Comparison of ENCODE assay signal across 8 mouse cellular contexts in genomic region chr13:99055609-99056321, GRCm38 (mm10).
DNase-seq lines count a peak whose midpoint lies in the region; ATAC-seq and TF ChIP-seq lines count a peak whose summit lies in the region.

No protein-coding gene starts in this region.

- H3K27me3 ChIP-seq in forebrain, postnatal 0 days (ENCODE audit: insufficient read depth, low read length), result no peaks in the 10 kb centered on the region
- no peaks in the 10 kb centered on the region for H3K27me3 ChIP-seq in forebrain, embryonic 10.5 days (ENCODE audit: poor library complexity, severe bottlenecking)
- no peaks in the 10 kb centered on the region for H3K27me3 ChIP-seq in stomach, embryonic 16.5 days (ENCODE audit: control insufficient read depth, insufficient read depth, low read length)

- 45% methylated on average over 11 of the region's 11 CpGs for whole genome bisulfite sequencing in forebrain, postnatal 0 days
- 69% methylated on average over 11 of the region's 11 CpGs for WGBS in forebrain, embryonic 10.5 days
- 29% methylated on average over 11 of the region's 11 CpGs for WGBS in stomach, embryonic 16.5 days

- H3K4me2 ChIP-seq in forebrain, postnatal 0 days (ENCODE audit: low read depth), result no peak overlapping the region
- no peak overlapping the region for H3K4me2 ChIP-seq in stomach, embryonic 16.5 days (ENCODE audit: low read depth, low read length)

- no peak overlapping the region for H3K9ac ChIP-seq in forebrain, postnatal 0 days
- 0 out of 2 replicates have a peak overlapping the region, but pooled peaks have one; percentile 31 for H3K9ac ChIP-seq in stomach, embryonic 16.5 days (ENCODE audit: low read length)

- H3K4me1 ChIP-seq in forebrain, postnatal 0 days (ENCODE audit: insufficient read depth), result no peaks in the 10 kb centered on the region
- H3K4me1 ChIP-seq in forebrain, embryonic 10.5 days, result peaks cover 7% of the 10 kb centered on the region; the same call in 1 of the 2 replicates
- peaks cover 22% of the 10 kb centered on the region for H3K4me1 ChIP-seq in stomach, embryonic 16.5 days (ENCODE audit: control insufficient read depth, insufficient read depth, low read length)

- intact Hi-C loops in left cerebral cortex, adult 2 months (cut with DNase I), result loop anchor here (1.0 to 10.0 kb wide), 2 partner anchors 91 to 131 kb away; partner anchors contain the start of gene Tnpo1

- DNase-seq in forebrain, postnatal 0 days, result peak; percentile 16
- no peak for DNase-seq in forebrain, embryonic 10.5 days (ENCODE audit: extremely low spot score, low spot score)
- peak; percentile 62 for DNase-seq in 3T3-L1 (ENCODE audit: low read depth, low spot score)
- peak; percentile 28 for DNase-seq in forelimb bud, embryonic 11.5 days (ENCODE audit: low read depth, low spot score)
- DNase-seq in left cerebral cortex, adult 2 months (ENCODE audit: extremely low spot score in 1 of 2, low spot score in 2 of 2), result peak; percentile 44 to 49
- no peak for DNase-seq in ovary, adult 18-20 months (ENCODE audit: low spot score)
- no peak for DNase-seq in kidney, adult 11 months

- H3K27ac ChIP-seq in forebrain, postnatal 0 days (ENCODE audit: low read depth, low read length), result no peak overlapping the region
- no peak overlapping the region for H3K27ac ChIP-seq in forebrain, embryonic 10.5 days
- peak overlapping the region; percentile 87 for H3K27ac ChIP-seq in left cerebral cortex, adult 2 months
- H3K27ac ChIP-seq in stomach, embryonic 16.5 days (ENCODE audit: low read length), result peak overlapping the region; percentile 73

- peak; percentile 85 for ATAC-seq in forebrain, postnatal 0 days
- peak; percentile 59 for ATAC-seq in stomach, embryonic 16.5 days (ENCODE audit: insufficient read depth, low FRiP score)

- no peaks in the 10 kb centered on the region for H3K36me3 ChIP-seq in forebrain, postnatal 0 days (ENCODE audit: insufficient read depth)
- no peaks in the 10 kb centered on the region for H3K36me3 ChIP-seq in forebrain, embryonic 10.5 days (replicated peaks)
- no peaks in the 10 kb centered on the region for H3K36me3 ChIP-seq in stomach, embryonic 16.5 days (ENCODE audit: control insufficient read depth, insufficient read depth, low read length)

- no peak overlapping the region for H3K4me3 ChIP-seq in forebrain, postnatal 0 days (ENCODE audit: low read depth, low read length)
- no peak overlapping the region for H3K4me3 ChIP-seq in forebrain, embryonic 10.5 days
- peak overlapping the region; percentile 13; the same call in 1 of the 2 replicates for H3K4me3 ChIP-seq in left cerebral cortex, adult 2 months
- H3K4me3 ChIP-seq in stomach, embryonic 16.5 days (replicated peaks; ENCODE audit: low read length), result no peak overlapping the region

- H3K9me3 ChIP-seq in forebrain, postnatal 0 days (ENCODE audit: low read length), result no peaks in the 10 kb centered on the region
- no peaks in the 10 kb centered on the region for H3K9me3 ChIP-seq in forebrain, embryonic 10.5 days
- no peaks in the 10 kb centered on the region for H3K9me3 ChIP-seq in stomach, embryonic 16.5 days (replicated peaks; ENCODE audit: control insufficient read depth, low read length)

- no peak for TF ChIP-seq CTCF in forebrain, postnatal 0 days (IDR thresholded peaks at IDR 0.05; ENCODE audit: low read depth)
- no peak for TF ChIP-seq CTCF in left cerebral cortex, adult 2 months (IDR thresholded peaks at IDR 0.05)

Comparison
In these comparisons a context has a peak if more than half of its experiments do, and no peak if none do; other contexts are left out.
1. DNase-seq: peak in forebrain, postnatal 0 days (single experiment), 3T3-L1 (single experiment), forelimb bud, embryonic 11.5 days (single experiment) and left cerebral cortex, adult 2 months (2 of 2); none in forebrain, embryonic 10.5 days (single experiment), ovary, adult 18-20 months (single experiment) and kidney, adult 11 months (single experiment).
2. H3K27ac ChIP-seq: peak in left cerebral cortex, adult 2 months (single experiment) and stomach, embryonic 16.5 days (single experiment); none in forebrain, postnatal 0 days (single experiment) and forebrain, embryonic 10.5 days (single experiment).